Mouse (Mus musculus) kidney, postnatal 0 days (tissue): Measurements from ENCODE around the gene Gm45233. TPM values are rescaled to one million over a fixed set of nuclear protein-coding genes. Genes with fewer than 3 reads are reported as not detected.

Experiments
- ATAC-seq: fragments of 200-750 bp; cut with Nextera tagmentation; replicated peaks from 2 replicates; pipeline ENCODE4 v1.8.0; 2017; ENCODE audit warnings: low read depth, moderate number of reproducible peaks, moderate TSS enrichment, moderate library complexity; ENCODE audit not compliant: low FRiP score
- DNase-seq: peaks from one replicate; pipeline ENCODE4 v3.0.0-alpha.2; 2016; ENCODE audit warnings: low spot score
- H3K27ac ChIP-seq: fragments of 300-500 bp; sonication (generic); 2 replicates; pipeline ENCODE4 v1.5.1; 2014; ENCODE audit warnings: mild to moderate bottlenecking
- H3K27me3 ChIP-seq: fragments of 300-500 bp; sonication (generic); 2 replicates; pipeline ENCODE4 v1.6.1; 2014; ENCODE audit warnings: low read length, mixed read lengths; ENCODE audit not compliant: insufficient read depth
- H3K36me3 ChIP-seq: fragments of 300-500 bp; sonication (generic); 2 replicates; pipeline ENCODE4 v1.6.1; 2014; ENCODE audit warnings: low read length, mixed read lengths; ENCODE audit not compliant: insufficient read depth
- H3K4me1 ChIP-seq: fragments of 300-500 bp; sonication (generic); replicated peaks from 2 replicates; pipeline ENCODE4 v1.6.1; 2014; ENCODE audit warnings: antibody characterized with exemption, low read length, mixed read lengths; ENCODE audit not compliant: insufficient read depth
- H3K4me2 ChIP-seq: fragments of 300-500 bp; sonication (generic); 2 replicates; pipeline ENCODE4 v1.6.1; 2014; ENCODE audit warnings: mild to moderate bottlenecking, low read length, moderate library complexity, mixed read lengths
- H3K4me3 ChIP-seq: fragments of 300-500 bp; sonication (generic); replicated peaks from 2 replicates; pipeline ENCODE4 v1.5.1; 2014; ENCODE audit warnings: low read depth, low read length
- H3K9ac ChIP-seq: fragments of 300-500 bp; sonication (generic); 2 replicates; pipeline ENCODE4 v1.6.1; 2014; ENCODE audit warnings: low read depth, low read length
- H3K9me3 ChIP-seq: fragments of 300-500 bp; sonication (generic); replicated peaks from 2 replicates; pipeline ENCODE4 v1.6.1; 2016; ENCODE audit warnings: low read length, inconsistent platforms, mixed read lengths
- CTCF ChIP-seq: IDR thresholded peaks from 2 replicates; pipeline ENCODE4 v1.5.1; 2016; ENCODE audit warnings: antibody characterized with exemption, low read depth, mild to moderate bottlenecking, moderate library complexity
- WGBS: fragments of 180-500 bp; shearing (Covaris S2); extraction: QIAGEN DNeasy Blood & Tissue Kit; methylation state at CpG from one replicate; pipeline ENCODE4 v1.1.7; 2014; 5-methylcytosine and 5-hydroxymethylcytosine counted together
- polyA plus RNA-seq: library from polyadenylated mRNA; unstranded; fragments of >200 nt; fragmentation: Nextera tagmentation; extraction: Ambion mirVana; gene quantifications from 2 replicates; pipeline ENCODE4 v1.2.1, GENCODE M21; 2015

Gm45233 gene
- polyA plus RNA-seq, 1 experiment from 2014 or later = 0.24 TPM

DNA sequence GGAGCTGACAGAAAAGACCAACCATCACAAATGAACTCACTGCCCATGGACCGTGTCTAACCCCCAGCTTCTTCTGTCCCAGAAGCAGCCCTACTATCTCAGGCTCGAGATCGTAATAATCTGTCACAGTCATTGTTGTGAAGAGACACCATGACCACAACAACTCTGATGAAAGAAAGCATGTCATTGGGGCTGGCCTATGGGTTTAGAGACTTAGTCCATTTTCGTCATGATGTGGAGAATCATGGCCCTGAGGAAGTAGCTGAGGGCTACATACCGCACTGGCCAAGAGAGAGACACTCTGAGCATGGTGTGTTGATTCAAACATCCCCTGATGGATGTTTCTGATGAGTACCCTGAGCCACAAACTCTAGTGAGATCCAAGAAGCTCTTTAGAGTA is 9.3 kb upstream of the Gm45233 start:
- Histone ChIP-seq H3K27ac (no peak overlapping the region), H3K4me2 (no peak overlapping the region), H3K9ac (no peak overlapping the region), H3K36me3 (no peaks in the 10 kb centered on the region), H3K27me3 (no peaks in the 10 kb centered on the region), H3K4me3 (no peak overlapping the region), H3K9me3 (no peaks in the 10 kb centered on the region), H3K4me1 (no peaks in the 10 kb centered on the region)
- no peak for DNase-seq
- TF ChIP-seq CTCF = no peak
- 90% methylated on average over 5 of the region's 5 CpGs for WGBS
- no peak for ATAC-seq

DNA sequence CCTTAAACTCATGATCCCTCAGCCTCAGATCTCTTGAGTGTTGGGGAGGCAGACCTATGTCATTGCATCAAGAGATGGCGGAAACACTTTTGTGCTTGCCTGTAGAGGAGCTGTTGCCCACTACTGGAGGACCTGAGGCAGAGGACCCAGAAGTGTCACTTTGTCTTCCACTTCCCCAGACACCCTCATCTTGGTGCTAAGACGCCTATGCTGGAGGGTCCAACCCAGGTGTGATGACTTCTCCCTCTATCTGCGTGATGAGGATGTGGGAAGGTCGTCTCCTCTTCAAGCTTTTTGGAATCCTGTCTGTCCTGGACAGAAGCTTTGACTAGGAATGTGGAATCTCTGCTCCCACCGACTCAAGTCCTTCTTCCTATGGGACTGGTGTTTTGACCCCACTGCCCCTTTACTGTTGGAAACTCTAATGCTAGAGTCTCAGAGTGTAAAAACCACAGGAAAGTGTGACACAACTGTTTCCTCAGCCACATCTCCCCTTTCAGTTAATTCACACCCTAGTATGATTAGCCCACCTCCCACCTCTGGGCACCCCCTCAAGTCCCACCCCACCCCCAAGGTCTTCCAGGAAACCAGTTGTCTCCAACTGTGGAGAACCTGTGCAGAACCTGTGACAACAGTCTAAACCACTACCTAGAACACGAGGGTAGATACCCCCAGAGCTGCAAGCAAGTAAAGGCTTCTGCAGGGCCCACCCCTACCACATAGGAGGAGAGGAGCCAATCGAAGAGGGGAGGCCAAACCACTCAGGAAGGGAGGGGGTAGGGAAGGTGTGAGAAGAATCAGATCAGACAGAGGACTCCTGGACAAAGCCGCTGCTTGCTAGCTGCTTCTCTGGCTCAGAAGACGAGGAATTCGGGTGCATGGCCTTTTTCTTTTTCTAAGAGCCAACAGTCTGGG is 7.3 kb upstream of the Gm45233 start, which contains the start of gene Nkg7:
Gene Nkg7, plus strand, starts transcription at position 733 of the 915 bp plus-strand sequence.
- no peaks in the 10 kb centered on the region for H3K9me3 ChIP-seq
- DNase-seq = no peak
- H3K4me3 ChIP-seq = no peak within 1 kb of the TSS
- no peak for TF ChIP-seq CTCF
- no peak for ATAC-seq
- H3K9ac ChIP-seq = no peak within 1 kb of the TSS
- H3K27ac ChIP-seq = no peak within 1 kb of the TSS
- H3K36me3 ChIP-seq = no peaks in the 10 kb centered on the region
- H3K27me3 ChIP-seq = no peaks in the 10 kb centered on the region
- H3K4me1 ChIP-seq = no peaks in the 10 kb centered on the region
- H3K4me2 ChIP-seq = no peak within 1 kb of the TSS
- WGBS = 65% methylated on average over 10 of the region's 10 CpGs

DNA sequence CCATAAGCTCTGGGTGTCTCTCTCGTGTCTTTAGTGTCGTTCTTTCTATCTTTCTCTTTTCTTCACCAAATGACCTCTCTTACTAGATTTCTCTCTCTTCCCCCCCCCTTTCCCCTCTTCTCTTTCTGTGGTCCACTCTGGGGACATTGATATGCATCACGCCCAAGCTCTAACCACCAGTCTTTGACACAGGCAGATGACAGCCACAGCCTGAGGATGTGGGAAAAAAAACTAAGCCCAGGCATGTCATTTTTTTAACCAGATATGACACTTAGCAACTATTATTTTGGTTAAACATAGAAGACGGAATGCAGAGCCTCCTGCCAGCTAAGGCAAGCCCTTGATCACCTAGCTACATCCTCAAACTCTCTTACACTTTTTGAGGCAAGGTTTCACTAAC is 5.3 kb upstream of the Gm45233 start:
- Histone ChIP-seq H3K9ac (no peak overlapping the region), H3K9me3 (no peaks in the 10 kb centered on the region), H3K27me3 (no peaks in the 10 kb centered on the region), H3K4me3 (no peak overlapping the region), H3K4me2 (no peak overlapping the region), H3K27ac (no peak overlapping the region), H3K4me1 (0 out of 2 replicates have a peak, but pooled peaks cover 6% of the 10 kb centered on the region), H3K36me3 (no peaks in the 10 kb centered on the region)
- ATAC-seq (no peak), DNase-seq (no peak)
- no peak for TF ChIP-seq CTCF
- 85% methylated on average over 4 of the region's 4 CpGs for WGBS

DNA sequence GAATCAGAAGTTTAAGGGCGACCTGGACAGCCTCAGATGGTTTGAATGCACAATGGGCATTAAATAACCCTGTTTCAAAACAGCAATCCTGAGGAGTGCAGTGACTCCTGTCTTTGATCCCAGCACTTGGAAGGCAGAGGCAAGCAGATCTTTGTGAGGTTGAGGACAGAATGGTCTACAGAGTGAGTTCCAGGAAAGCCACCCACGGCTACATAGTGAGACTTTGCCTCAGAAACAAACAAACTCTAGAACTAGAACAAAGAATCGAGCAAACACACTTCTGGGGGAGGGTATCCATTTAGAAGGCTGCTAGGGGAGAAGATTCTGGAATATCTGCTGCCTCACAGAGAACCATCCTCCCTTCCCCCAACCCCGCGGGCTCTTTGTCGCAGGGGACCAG is 3.4 kb upstream of the Gm45233 start, which contains the start of gene Cldnd2:
Gene Cldnd2, plus strand, starts transcription at position 301 of the 400 bp plus-strand sequence.
- DNase-seq = no peak
- Histone ChIP-seq H3K27me3 (no peaks in the 10 kb centered on the region), H3K4me2 (no peak within 1 kb of the TSS), H3K9me3 (no peaks in the 10 kb centered on the region), H3K36me3 (no peaks in the 10 kb centered on the region), H3K4me1 (peaks cover 12% of the 10 kb centered on the region; the same call in 1 of the 2 replicates), H3K27ac (no peak within 1 kb of the TSS), H3K4me3 (no peak within 1 kb of the TSS), H3K9ac (no peak within 1 kb of the TSS)
- no peak for ATAC-seq
- TF ChIP-seq CTCF = no peak
- 81% methylated on average over 6 of the region's 6 CpGs for WGBS

GRCm38 (mm10) chr7:43441071-43441470 is 2.9 kb upstream of the Gm45233 start:
- H3K9ac ChIP-seq = no peak overlapping the region
- no peaks in the 10 kb centered on the region for H3K36me3 ChIP-seq
- no peak for TF ChIP-seq CTCF
- H3K27ac ChIP-seq = no peak overlapping the region
- H3K9me3 ChIP-seq = no peaks in the 10 kb centered on the region
- no peaks in the 10 kb centered on the region for H3K27me3 ChIP-seq
- H3K4me2 ChIP-seq = no peak overlapping the region
- DNase-seq (no peak), ATAC-seq (no peak)
- H3K4me3 ChIP-seq = no peak overlapping the region
- H3K4me1 ChIP-seq = peaks cover 12% of the 10 kb centered on the region; the same call in 1 of the 2 replicates
- 55% methylated on average over 3 of the region's 3 CpGs for WGBS

DNA sequence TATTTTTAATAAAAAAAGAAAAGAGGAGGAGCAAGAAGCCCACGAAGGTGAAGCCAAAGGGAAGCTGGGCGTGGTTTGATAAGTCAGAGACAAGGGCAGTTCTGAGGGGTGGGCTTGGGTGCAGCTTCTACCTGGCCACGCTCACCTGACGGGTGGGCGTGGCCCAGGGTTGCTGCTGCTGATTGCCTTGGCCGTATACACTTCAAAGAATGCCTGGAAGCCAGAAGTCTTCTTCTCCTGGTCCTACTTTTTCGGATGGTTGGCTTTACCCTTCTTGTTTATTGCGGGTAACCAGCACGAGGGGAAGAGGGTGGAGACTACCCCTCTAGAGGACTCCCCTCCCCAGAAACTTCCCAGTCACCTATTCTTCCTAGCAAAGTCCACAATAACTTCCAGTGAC is 1.2 kb upstream of the Gm45233 start:
- no peak for ATAC-seq
- H3K36me3 ChIP-seq = no peaks in the 10 kb centered on the region
- H3K4me1 ChIP-seq = peaks cover 12% of the 10 kb centered on the region; the same call in 1 of the 2 replicates
- H3K4me3 ChIP-seq = peak overlapping the region; percentile 48
- WGBS = 10% methylated on average over 9 of the region's 9 CpGs
- no peak for TF ChIP-seq CTCF
- DNase-seq = no peak
- H3K27me3 ChIP-seq = no peaks in the 10 kb centered on the region
- H3K4me2 ChIP-seq = peak overlapping the region; percentile 80
- H3K27ac ChIP-seq = peak overlapping the region; percentile 99
- peak overlapping the region; percentile 67 for H3K9ac ChIP-seq
- no peaks in the 10 kb centered on the region for H3K9me3 ChIP-seq
